Mouse (Mus musculus): ENCODE data around the gene Ctnnbl1. TPM values are rescaled to one million over a fixed set of nuclear protein-coding genes. Genes with fewer than 3 reads are reported as not detected.

Ctnnbl1 gene
- polyA plus RNA-seq, 2 experiments: 11.6 to 19.2 TPM

GRCm38 (mm10) chr2:157840641-157841078 lies 103.5 kb downstream of the Ctnnbl1 start:
- no peak for TF ChIP-seq CTCF (IDR thresholded peaks at IDR 0.05; ENCODE audit: low read depth)
- no peak for TF ChIP-seq EP300 (IDR thresholded peaks at IDR 0.05; ENCODE audit: low read depth)
- H3K36me3 ChIP-seq (replicated peaks; ENCODE audit: control insufficient read depth, insufficient read depth, low read depth): no peaks in the 10 kb centered on the region
- no peak overlapping the region for H3K4me3 ChIP-seq (ENCODE audit: insufficient read depth in 1 of 2, low read depth in 2 of 2, low read length in 2 of 2)
- no peaks in the 10 kb centered on the region for H3K27me3 ChIP-seq (ENCODE audit: control insufficient read depth, insufficient read depth, low read length)
- no peak overlapping the region for H3K9ac ChIP-seq (replicated peaks)
- no peaks in the 10 kb centered on the region for H3K9me3 ChIP-seq (ENCODE audit: control insufficient read depth, low read length)
- ATAC-seq (ENCODE audit: insufficient read depth) (no peak), DNase-seq (ENCODE audit: low read depth in 3 of 3, low spot score in 3 of 3) (peak in 2 of 3 experiments; percentile 10 to 12)
- no peak overlapping the region for H3K27ac ChIP-seq
- no peak overlapping the region for H3K4me2 ChIP-seq (ENCODE audit: low read depth)
- H3K4me1 ChIP-seq (replicated peaks; ENCODE audit: control insufficient read depth in 2 of 2, insufficient read depth in 2 of 2, low read length in 1 of 2): no peaks in the 10 kb centered on the region

DNA sequence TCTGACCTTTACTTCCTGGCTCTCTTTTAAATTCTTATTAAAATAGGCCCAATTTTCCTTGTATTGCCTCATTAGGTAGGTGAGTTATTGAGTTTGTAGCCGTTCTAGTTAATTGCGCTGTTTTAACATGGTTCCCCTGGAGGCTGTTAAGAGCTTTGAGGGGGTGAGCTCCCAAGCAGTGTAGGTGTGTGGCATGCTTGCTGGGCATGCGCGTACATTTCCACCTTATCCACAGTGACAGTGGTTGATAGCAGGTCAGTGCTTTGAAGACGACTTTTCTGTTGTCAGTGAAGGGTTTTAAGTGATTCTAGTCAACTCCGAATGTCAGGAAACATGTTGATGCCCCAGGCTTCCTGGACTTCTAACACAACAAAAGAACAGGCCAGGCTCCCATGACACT lies 103.9 kb downstream of the Ctnnbl1 start:
- no peak for ATAC-seq (ENCODE audit: insufficient read depth)
- no peaks in the 10 kb centered on the region for H3K27me3 ChIP-seq (ENCODE audit: control insufficient read depth, insufficient read depth, low read length)
- H3K4me2 ChIP-seq (ENCODE audit: low read depth): no peak overlapping the region
- 67% methylated on average over 6 of the region's 6 CpGs for WGBS (ENCODE audit: insufficient replicate concordance)
- no peak overlapping the region for H3K27ac ChIP-seq
- H3K36me3 ChIP-seq (replicated peaks; ENCODE audit: control insufficient read depth, insufficient read depth, low read depth): no peaks in the 10 kb centered on the region
- no peaks in the 10 kb centered on the region for H3K4me1 ChIP-seq (replicated peaks; ENCODE audit: control insufficient read depth in 2 of 2, insufficient read depth in 2 of 2, low read length in 1 of 2)
- H3K4me3 ChIP-seq (ENCODE audit: insufficient read depth in 1 of 2, low read depth in 2 of 2, low read length in 2 of 2): no peak overlapping the region
- no peaks in the 10 kb centered on the region for H3K9me3 ChIP-seq (ENCODE audit: control insufficient read depth, low read length)
- H3K9ac ChIP-seq (replicated peaks): no peak overlapping the region
- TF ChIP-seq EP300 (IDR thresholded peaks at IDR 0.05; ENCODE audit: low read depth) (no peak), CTCF (IDR thresholded peaks at IDR 0.05; ENCODE audit: low read depth) (no peak)
- DNase-seq (ENCODE audit: low read depth in 3 of 3, low spot score in 3 of 3): no peak

DNA sequence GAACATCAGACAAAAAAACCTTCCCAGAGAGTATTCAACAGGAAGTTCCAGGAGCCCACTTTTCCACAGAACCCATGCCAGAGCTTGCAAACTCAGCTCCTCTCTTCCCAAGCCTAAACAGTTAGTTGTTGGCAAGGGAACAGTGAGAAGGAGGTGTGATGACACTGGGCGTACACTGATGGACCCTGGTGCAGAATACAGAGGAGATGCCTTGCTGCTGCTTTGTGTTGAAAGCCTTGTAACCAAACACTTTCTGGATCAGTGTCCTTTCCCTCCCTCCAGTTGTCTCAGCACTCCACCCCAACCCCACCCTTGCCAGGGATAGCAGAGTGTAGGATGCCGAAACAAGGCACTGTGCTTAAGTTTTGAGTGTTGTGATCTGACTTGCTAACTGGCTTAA lies 107.5 kb downstream of the Ctnnbl1 start:
- ATAC-seq (ENCODE audit: insufficient read depth): no peak
- Histone ChIP-seq H3K27ac (no peak overlapping the region), H3K27me3 (ENCODE audit: control insufficient read depth, insufficient read depth, low read length) (no peaks in the 10 kb centered on the region), H3K4me2 (ENCODE audit: low read depth) (no peak overlapping the region), H3K4me1 (replicated peaks; ENCODE audit: control insufficient read depth in 2 of 2, insufficient read depth in 2 of 2, low read length in 1 of 2) (no peaks in the 10 kb centered on the region), H3K4me3 (ENCODE audit: insufficient read depth in 1 of 2, low read depth in 2 of 2, low read length in 2 of 2) (no peak overlapping the region), H3K9me3 (ENCODE audit: control insufficient read depth, low read length) (no peaks in the 10 kb centered on the region), H3K36me3 (replicated peaks; ENCODE audit: control insufficient read depth, insufficient read depth, low read depth) (no peaks in the 10 kb centered on the region), H3K9ac (replicated peaks) (no peak overlapping the region)
- DNase-seq (ENCODE audit: low read depth in 3 of 3, low spot score in 3 of 3): no peak
- TF ChIP-seq CTCF (IDR thresholded peaks at IDR 0.05; ENCODE audit: low read depth) (no peak), EP300 (IDR thresholded peaks at IDR 0.05; ENCODE audit: low read depth) (no peak)
- WGBS (ENCODE audit: insufficient replicate concordance): 86% methylated on average over 2 of the region's 2 CpGs

- no peak overlapping the region for H3K9ac ChIP-seq (replicated peaks)
- no peaks in the 10 kb centered on the region for H3K4me1 ChIP-seq (replicated peaks; ENCODE audit: control insufficient read depth in 2 of 2, insufficient read depth in 2 of 2, low read length in 1 of 2)
- H3K27ac ChIP-seq: no peak overlapping the region
- no peak overlapping the region for H3K4me2 ChIP-seq (ENCODE audit: low read depth)
- DNase-seq (ENCODE audit: low read depth in 3 of 3, low spot score in 3 of 3) (no peak), ATAC-seq (ENCODE audit: insufficient read depth) (no peak)
- no peaks in the 10 kb centered on the region for H3K27me3 ChIP-seq (ENCODE audit: control insufficient read depth, insufficient read depth, low read length)
- WGBS (ENCODE audit: insufficient replicate concordance): 54% methylated on average over 5 of the region's 5 CpGs
- no peak overlapping the region for H3K4me3 ChIP-seq (ENCODE audit: insufficient read depth in 1 of 2, low read depth in 2 of 2, low read length in 2 of 2)
- H3K9me3 ChIP-seq (ENCODE audit: control insufficient read depth, low read length): no peaks in the 10 kb centered on the region
- no peaks in the 10 kb centered on the region for H3K36me3 ChIP-seq (replicated peaks; ENCODE audit: control insufficient read depth, insufficient read depth, low read depth)
- no peak for TF ChIP-seq EP300 (IDR thresholded peaks at IDR 0.05; ENCODE audit: low read depth)
Measured at GRCm38 (mm10) chr2:157845831-157846230, 108.6 kb downstream of the Ctnnbl1 start.

- TF ChIP-seq EP300 (IDR thresholded peaks at IDR 0.05; ENCODE audit: low read depth) (no peak), CTCF (IDR thresholded peaks at IDR 0.05; ENCODE audit: low read depth) (no peak)
- ATAC-seq (ENCODE audit: insufficient read depth) (no peak), DNase-seq (ENCODE audit: low read depth in 3 of 3, low spot score in 3 of 3) (no peak)
- Histone ChIP-seq H3K27me3 (ENCODE audit: control insufficient read depth, insufficient read depth, low read length) (no peaks in the 10 kb centered on the region), H3K36me3 (replicated peaks; ENCODE audit: control insufficient read depth, insufficient read depth, low read depth) (no peaks in the 10 kb centered on the region), H3K4me3 (ENCODE audit: insufficient read depth in 1 of 2, low read depth in 2 of 2, low read length in 2 of 2) (no peak overlapping the region), H3K4me1 (replicated peaks; ENCODE audit: control insufficient read depth in 2 of 2, insufficient read depth in 2 of 2, low read length in 1 of 2) (no peaks in the 10 kb centered on the region; a peak in 1 of 4 replicates), H3K27ac (no peak overlapping the region), H3K4me2 (ENCODE audit: low read depth) (no peak overlapping the region), H3K9me3 (ENCODE audit: control insufficient read depth, low read length) (no peaks in the 10 kb centered on the region), H3K9ac (replicated peaks) (no peak overlapping the region)
- WGBS (ENCODE audit: insufficient replicate concordance): 60% methylated on average over 3 of the region's 3 CpGs
Measured at GRCm38 (mm10) chr2:157853135-157853534, 115.9 kb downstream of the Ctnnbl1 start.

Measured in liver, embryonic 14.5 days (tissue).